27 mouse cellular contexts compared by ENCODE assay signal in the genomic region with DNA sequence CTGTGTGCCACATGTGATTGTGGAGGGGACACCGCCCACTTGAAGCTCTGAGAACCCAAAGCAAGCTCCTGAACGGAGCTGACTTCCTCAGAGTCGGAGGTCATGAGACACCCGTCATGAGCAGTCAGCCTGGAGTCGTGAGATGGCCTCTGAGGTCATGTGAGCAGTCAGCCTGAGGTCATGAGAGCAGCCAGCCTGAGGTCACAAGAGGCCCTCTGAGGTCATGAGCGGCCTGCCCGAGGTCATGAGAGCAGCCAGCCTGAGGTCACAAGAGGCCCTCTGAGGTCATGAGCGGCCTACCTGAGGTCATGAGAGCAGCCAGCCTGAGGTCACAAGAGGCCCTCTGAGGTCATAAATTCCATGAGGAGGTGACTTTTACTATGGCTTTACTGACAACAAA.
A peak's percentile ranks its signal among the peaks of the same experiment; 100 is the strongest.
DNase-seq lines count a peak whose midpoint lies in the region; ATAC-seq and TF ChIP-seq lines count a peak whose summit lies in the region.
"Had no signal": no experiment of that assay in that cellular context is flagged by ENCODE, and none has a peak within 500 bp of the region (broad histone marks: within the 10 kb centered on the region; RNA-seq: fewer than 3 reads in every experiment).

No protein-coding gene starts in this region.

- H3K9me3 ChIP-seq in lung, postnatal 0 days (ENCODE audit: low read length) = no peaks in the 10 kb centered on the region
- H3K9me3 ChIP-seq: hindbrain, embryonic 12.5 days; midbrain, embryonic 15.5 days had no signal

- H3K4me1 ChIP-seq in cerebellum, adult 2 months (ENCODE audit: control insufficient read depth, insufficient read depth, low read length) = peaks cover 19% of the 10 kb centered on the region
- no peaks in the 10 kb centered on the region for H3K4me1 ChIP-seq in lung, postnatal 0 days (ENCODE audit: insufficient read depth, low read depth, low read length)
- H3K4me1 ChIP-seq: hindbrain, embryonic 12.5 days; midbrain, embryonic 15.5 days had no signal

- ATAC-seq in lung, postnatal 0 days = peak; percentile 38; the same call in 1 of the 2 replicates
- ATAC-seq: activated CD4-positive, CD25-positive, alpha-beta regulatory T cell, adult 4 months; forebrain, embryonic 16.5 days; intestine, embryonic 16.5 days; midbrain, embryonic 15.5 days had no signal

- no peak for DNase-seq in cerebellum, adult 2 months
- DNase-seq in cerebellum, adult 9-11 months = no peak
- DNase-seq in lung, postnatal 0 days (ENCODE audit: low spot score) = no peak
- no peak for DNase-seq in lung, postnatal 14 days
- DNase-seq in embryo, embryonic 10 days (ENCODE audit: low spot score) = peak; percentile 67
- no peak for DNase-seq in spleen, adult 18-20 months
- no peak for DNase-seq in kidney, adult 11 months
- DNase-seq: adrenal gland, adult 2 months; adrenal gland, postnatal 36 days; gastrocnemius, adult 2 months; gastrocnemius, postnatal 36 days; heart, adult 2 months; kidney, adult 9 months; kidney, postnatal 10 days; layer of hippocampus, postnatal 36 days; left cerebral cortex, postnatal 4 days; lung, embryonic 14.5 days; lung, postnatal 4 days; right cerebral cortex, adult 18-20 months; right cerebral cortex, postnatal 4 days had no signal

- H3K36me3 ChIP-seq in lung, postnatal 0 days (ENCODE audit: insufficient read depth, low read length) = peaks cover 24% of the 10 kb centered on the region

- no peak for TF ChIP-seq CTCF in cerebellum, adult 2 months (IDR thresholded peaks at IDR 0.05; ENCODE audit: borderline replicate concordance, insufficient read depth, low read depth, low read length)
- no peak for TF ChIP-seq CTCF in lung, postnatal 0 days (IDR thresholded peaks at IDR 0.05)

- H3K9ac ChIP-seq in lung, postnatal 0 days (replicated peaks; ENCODE audit: low read depth) = no peak overlapping the region
- H3K9ac ChIP-seq: hindbrain, embryonic 12.5 days; liver, embryonic 14.5 days; lung, embryonic 14.5 days; midbrain, embryonic 15.5 days had no signal

- H3K27me3 ChIP-seq in cerebellum, adult 2 months (ENCODE audit: control insufficient read depth, insufficient read depth, low read length) = no peaks in the 10 kb centered on the region
- H3K27me3 ChIP-seq in lung, postnatal 0 days (replicated peaks; ENCODE audit: insufficient read depth, low read length) = no peaks in the 10 kb centered on the region
- H3K27me3 ChIP-seq: hindbrain, embryonic 12.5 days; midbrain, embryonic 15.5 days had no signal

- WGBS in cerebellum, adult 2 months = 81% methylated on average over 8 of the region's 8 CpGs
- 75% methylated on average over 8 of the region's 8 CpGs for WGBS in lung, postnatal 0 days

- H3K27ac ChIP-seq in cerebellum, adult 2 months (ENCODE audit: insufficient read depth, low read length) = peak overlapping the region; percentile 6; the same call in 1 of the 2 replicates
- H3K27ac ChIP-seq in lung, postnatal 0 days (ENCODE audit: low read length) = no peak overlapping the region
- H3K27ac ChIP-seq: gastrocnemius, adult 2 months; heart, adult 2 months; hindbrain, embryonic 12.5 days; liver, embryonic 14.5 days; midbrain, embryonic 15.5 days had no signal

- no peak for TF ChIP-seq EP300 in lung, postnatal 0 days (IDR thresholded peaks at IDR 0.05)

- no peak for TF ChIP-seq POLR2A in cerebellum, adult 2 months (IDR thresholded peaks at IDR 0.05; ENCODE audit: borderline replicate concordance, insufficient read depth, low read length)

- no peak overlapping the region for H3K4me3 ChIP-seq in cerebellum, adult 2 months (replicated peaks; ENCODE audit: insufficient read depth, low read depth, low read length)
- no peak overlapping the region for H3K4me3 ChIP-seq in lung, postnatal 0 days (ENCODE audit: low read depth, low read length)
- H3K4me3 ChIP-seq: erythroblast, embryonic 14.5 days; gastrocnemius, adult 2 months; heart, adult 2 months; hindbrain, embryonic 12.5 days; midbrain, embryonic 15.5 days had no signal

- no peak overlapping the region for H3K4me2 ChIP-seq in lung, postnatal 0 days (replicated peaks; ENCODE audit: low read depth, low read length)
- H3K4me2 ChIP-seq: hindbrain, embryonic 12.5 days; lung, embryonic 14.5 days; midbrain, embryonic 15.5 days had no signal
